Mouse (Mus musculus): Measurements from ENCODE around the gene Map7.

DNA sequence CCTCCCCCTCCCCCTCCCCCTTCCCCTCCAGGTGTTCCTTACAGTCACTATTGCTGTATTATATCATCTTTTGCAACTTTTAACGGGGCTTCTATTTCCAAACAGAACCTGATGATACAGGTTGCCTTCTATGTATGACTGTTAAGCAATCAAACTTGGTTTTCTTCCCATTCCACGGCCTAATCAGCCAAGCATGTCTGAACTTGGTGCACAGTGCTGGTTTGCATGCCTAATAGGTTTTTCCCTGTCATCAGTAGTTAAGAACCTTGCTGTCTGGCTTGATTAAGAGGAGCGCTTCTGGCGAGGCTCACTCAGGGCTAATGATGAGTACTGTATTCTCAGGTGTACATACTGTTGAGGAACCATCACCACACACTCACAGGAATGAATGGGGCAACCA, 25.5 kb downstream of the Map7 start:
- TF ChIP-seq POLR2A (IDR thresholded peaks at IDR 0.05; ENCODE audit: borderline replicate concordance, extremely low read depth, insufficient read depth, insufficient read length, poor library complexity, severe bottlenecking) (no peak), CTCF (IDR thresholded peaks at IDR 0.05; ENCODE audit: borderline replicate concordance, extremely low read depth, insufficient read depth, insufficient read length) (no peak)
